Mouse (Mus musculus): ENCODE measurements at regions not wholly inside any gene's neighbourhood (a gene's known extent, or its start where the extent isn't known, plus 50 kb on each side); places are given as distances from the start of the nearest gene placed in this dataset.
A peak's percentile ranks its signal among the peaks of the same experiment; 100 is the strongest.

GRCm38 (mm10) chrX:129158794-129159411, 590.6 kb upstream of the Diaph2 start:
- peak; percentile 2 for DNase-seq (ENCODE audit: extremely low spot score, low read depth, low spot score)
